Mouse (Mus musculus): ENCODE measurements around the gene 1700029I15Rik. TPM values are rescaled to one million over a fixed set of nuclear protein-coding genes. Genes with fewer than 3 reads are reported as not detected.

1700029I15Rik gene
- polyA plus RNA-seq, 1 experiment from 2014 or later: 1.9 TPM

DNA sequence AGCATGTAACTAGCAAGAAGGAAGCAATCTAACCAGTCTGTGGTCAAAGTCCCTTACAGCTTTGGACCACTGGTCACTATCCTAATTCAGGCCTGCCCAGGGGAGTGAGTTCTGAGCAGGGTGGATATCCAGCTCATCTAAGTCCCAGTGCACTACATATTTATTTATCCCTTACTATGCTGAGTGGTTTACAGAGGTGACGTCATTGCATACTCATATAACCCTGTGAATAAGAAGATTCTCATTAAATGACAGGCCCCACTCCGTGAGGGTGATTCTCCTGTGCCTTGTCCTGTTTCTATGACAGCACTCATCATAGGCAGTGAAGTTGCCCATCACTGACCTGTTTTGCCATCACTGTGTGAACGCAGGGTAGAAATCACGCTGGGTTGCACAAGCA, 43.0 kb downstream of the 1700029I15Rik start:
- peaks cover 43% of the 10 kb centered on the region for H3K4me1 ChIP-seq (ENCODE audit: insufficient read depth)
- no peaks in the 10 kb centered on the region for H3K27me3 ChIP-seq (ENCODE audit: insufficient read depth, low read length)
- no peaks in the 10 kb centered on the region for H3K9me3 ChIP-seq (ENCODE audit: low read length)
- no peak overlapping the region for H3K27ac ChIP-seq (ENCODE audit: low read depth)
- DNase-seq: no peak
- no peak overlapping the region for H3K4me2 ChIP-seq (ENCODE audit: low read depth, low read length)
- ATAC-seq: no peak
- TF ChIP-seq CTCF (IDR thresholded peaks at IDR 0.05; ENCODE audit: low read depth) (no peak), EP300 (IDR thresholded peaks at IDR 0.05; ENCODE audit: low read depth) (no peak)
- peaks cover 53% of the 10 kb centered on the region for H3K36me3 ChIP-seq (replicated peaks; ENCODE audit: insufficient read depth, low read length)
- WGBS (ENCODE audit: insufficient replicate concordance): 83% methylated on average over 4 of the region's 4 CpGs
- no peak overlapping the region for H3K9ac ChIP-seq (replicated peaks)
- H3K4me3 ChIP-seq (ENCODE audit: low read depth, low read length): no peak overlapping the region

DNA sequence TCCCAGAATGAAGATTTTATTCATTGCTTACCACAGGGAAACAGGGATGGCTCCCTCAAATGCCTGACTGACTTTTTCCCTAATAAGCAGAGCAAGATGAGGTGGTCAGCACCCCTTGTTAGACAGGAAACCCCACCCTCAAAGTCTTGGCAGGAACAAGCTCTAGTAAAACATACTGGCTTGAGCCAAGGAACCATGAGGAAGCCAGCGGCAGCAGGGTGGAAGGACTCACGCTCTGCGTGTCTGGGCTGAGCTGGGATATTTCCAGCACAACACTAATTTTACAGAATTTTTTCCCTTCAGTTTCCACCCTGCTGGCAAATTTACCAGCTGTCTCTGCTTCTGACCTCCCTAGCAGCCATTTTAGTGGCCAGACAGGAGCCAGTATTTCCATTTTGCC, 44.1 kb downstream of the 1700029I15Rik start:
- Histone ChIP-seq H3K9ac (replicated peaks) (no peak overlapping the region), H3K9me3 (ENCODE audit: low read length) (no peaks in the 10 kb centered on the region), H3K27me3 (ENCODE audit: insufficient read depth, low read length) (no peaks in the 10 kb centered on the region), H3K4me1 (ENCODE audit: insufficient read depth) (peaks cover 50% of the 10 kb centered on the region), H3K36me3 (replicated peaks; ENCODE audit: insufficient read depth, low read length) (peaks cover 42% of the 10 kb centered on the region), H3K4me2 (ENCODE audit: low read depth, low read length) (no peak overlapping the region), H3K27ac (ENCODE audit: low read depth) (no peak overlapping the region), H3K4me3 (ENCODE audit: low read depth, low read length) (no peak overlapping the region)
- TF ChIP-seq CTCF (IDR thresholded peaks at IDR 0.05; ENCODE audit: low read depth) (no peak), EP300 (IDR thresholded peaks at IDR 0.05; ENCODE audit: low read depth) (no peak)
- ATAC-seq: no peak
- DNase-seq: no peak
- 97% methylated on average over 3 of the region's 3 CpGs for WGBS (ENCODE audit: insufficient replicate concordance)

DNA sequence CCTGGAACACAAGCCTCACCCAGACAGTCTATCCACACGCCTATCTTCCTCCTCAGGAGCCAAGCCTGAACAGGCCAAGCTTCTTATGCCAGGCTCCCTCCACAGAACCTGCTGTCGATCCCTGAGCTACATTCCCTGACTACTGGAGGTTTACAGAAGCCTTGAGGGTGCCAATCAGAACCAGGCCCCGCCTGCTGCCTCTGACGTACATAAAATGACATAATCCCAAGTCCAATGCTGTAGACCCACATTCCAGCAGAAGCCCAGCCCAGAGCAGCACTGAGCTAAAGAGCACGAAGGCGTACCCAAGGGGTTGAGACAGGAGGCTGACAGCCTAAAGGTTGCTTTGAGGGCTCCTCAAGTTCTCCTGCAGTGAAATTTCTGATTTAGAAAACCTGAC, 45.5 kb downstream of the 1700029I15Rik start:
- Histone ChIP-seq H3K4me1 (ENCODE audit: insufficient read depth) (peaks cover 49% of the 10 kb centered on the region), H3K4me3 (ENCODE audit: low read depth, low read length) (no peak overlapping the region), H3K27me3 (ENCODE audit: insufficient read depth, low read length) (no peaks in the 10 kb centered on the region), H3K4me2 (ENCODE audit: low read depth, low read length) (peak overlapping the region; percentile 42; the same call in 1 of the 2 replicates), H3K27ac (ENCODE audit: low read depth) (peak overlapping the region; percentile 75), H3K9ac (replicated peaks) (peak overlapping the region; percentile 38), H3K36me3 (replicated peaks; ENCODE audit: insufficient read depth, low read length) (peaks cover 33% of the 10 kb centered on the region), H3K9me3 (ENCODE audit: low read length) (no peaks in the 10 kb centered on the region)
- 60% methylated on average over 6 of the region's 6 CpGs for WGBS (ENCODE audit: insufficient replicate concordance)
- TF ChIP-seq CTCF (IDR thresholded peaks at IDR 0.05; ENCODE audit: low read depth) (no peak), EP300 (IDR thresholded peaks at IDR 0.05; ENCODE audit: low read depth) (no peak)
- ATAC-seq: peak; percentile 68
- DNase-seq: peak; percentile 73

DNA sequence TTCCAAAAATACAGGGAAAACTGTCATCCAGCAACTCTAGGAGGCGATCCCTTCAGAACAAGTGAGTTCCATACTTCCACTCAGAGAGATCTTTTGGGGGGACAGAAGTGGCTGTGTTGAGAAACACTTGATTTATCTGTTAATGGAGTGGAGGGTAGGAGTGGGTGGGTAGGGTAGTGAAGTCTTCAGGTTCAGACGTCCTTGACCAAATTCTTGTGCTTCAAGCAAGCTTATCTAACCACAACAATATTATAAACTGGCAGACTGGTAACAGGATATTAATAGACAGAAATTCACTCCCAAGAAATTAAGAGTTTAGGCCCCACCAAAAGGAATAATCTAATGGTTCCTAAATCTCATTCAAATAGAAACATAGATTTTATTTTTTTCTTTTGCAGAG, 47.8 kb downstream of the 1700029I15Rik start:
- Histone ChIP-seq H3K9ac (replicated peaks) (no peak overlapping the region), H3K4me3 (ENCODE audit: low read depth, low read length) (no peak overlapping the region), H3K27ac (ENCODE audit: low read depth) (peak overlapping the region; percentile 30; the same call in 1 of the 2 replicates), H3K36me3 (replicated peaks; ENCODE audit: insufficient read depth, low read length) (peaks cover 15% of the 10 kb centered on the region), H3K4me2 (ENCODE audit: low read depth, low read length) (peak overlapping the region; percentile 18; the same call in 1 of the 2 replicates), H3K27me3 (ENCODE audit: insufficient read depth, low read length) (no peaks in the 10 kb centered on the region), H3K4me1 (ENCODE audit: insufficient read depth) (peaks cover 46% of the 10 kb centered on the region), H3K9me3 (ENCODE audit: low read length) (no peaks in the 10 kb centered on the region)
- ATAC-seq (no peak), DNase-seq (no peak)
- no peak for TF ChIP-seq CTCF (IDR thresholded peaks at IDR 0.05; ENCODE audit: low read depth)
- TF ChIP-seq EP300 (IDR thresholded peaks at IDR 0.05; ENCODE audit: low read depth): no peak
- WGBS (ENCODE audit: insufficient replicate concordance): 70% methylated on average over 2 of the region's 2 CpGs

DNA sequence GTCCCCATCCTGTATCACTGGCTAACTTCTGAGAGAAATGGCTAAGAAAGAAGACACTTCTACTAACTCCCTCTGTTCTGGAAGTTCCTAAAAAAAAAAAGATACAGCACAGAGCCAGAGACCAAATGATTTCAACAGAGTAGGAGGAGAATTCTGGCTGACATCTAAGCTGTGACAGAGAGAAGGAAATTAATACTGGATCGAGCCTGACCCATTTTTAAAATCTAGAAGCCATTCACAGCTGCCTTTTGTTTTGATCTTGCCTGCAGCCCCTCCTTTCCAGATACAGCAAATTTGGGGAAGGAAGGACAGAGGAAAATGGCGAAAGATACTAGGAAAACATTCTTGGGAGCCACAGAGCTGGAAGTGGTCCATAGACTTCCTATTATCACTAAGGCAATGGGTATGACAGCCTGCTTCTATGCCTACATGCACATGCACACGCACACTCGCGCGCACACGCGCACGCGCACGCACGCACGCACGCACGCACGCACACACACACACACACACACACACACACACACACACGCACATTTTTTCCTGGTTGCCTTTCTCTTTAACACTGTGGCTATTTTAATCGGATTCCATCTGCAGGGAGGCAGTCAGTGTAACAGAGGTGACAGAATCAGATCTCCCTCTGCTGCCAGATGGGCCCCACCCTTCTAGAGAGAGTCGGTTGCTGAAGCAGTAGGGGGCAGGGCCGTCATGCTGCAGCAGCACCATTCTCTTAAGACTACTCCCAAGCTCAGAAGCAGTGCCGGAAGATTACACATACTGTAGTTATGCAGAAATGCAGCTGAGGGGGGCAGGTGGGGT, 48.6 kb downstream of the 1700029I15Rik start:
- peak; percentile 53 for DNase-seq
- Histone ChIP-seq H3K9me3 (ENCODE audit: low read length) (no peaks in the 10 kb centered on the region), H3K4me1 (ENCODE audit: insufficient read depth) (peaks cover 45% of the 10 kb centered on the region), H3K36me3 (replicated peaks; ENCODE audit: insufficient read depth, low read length) (peaks cover 9% of the 10 kb centered on the region), H3K9ac (replicated peaks) (peak overlapping the region; percentile 86), H3K4me2 (ENCODE audit: low read depth, low read length) (peak overlapping the region; percentile 95), H3K4me3 (ENCODE audit: low read depth, low read length) (peak overlapping the region; percentile 80), H3K27ac (ENCODE audit: low read depth) (peak overlapping the region; percentile 92), H3K27me3 (ENCODE audit: insufficient read depth, low read length) (no peaks in the 10 kb centered on the region)
- no peak for TF ChIP-seq CTCF (IDR thresholded peaks at IDR 0.05; ENCODE audit: low read depth)
- no peak for TF ChIP-seq EP300 (IDR thresholded peaks at IDR 0.05; ENCODE audit: low read depth)
- WGBS (ENCODE audit: insufficient replicate concordance): 57% methylated on average over 21 of the region's 21 CpGs
- ATAC-seq: no peak

DNA sequence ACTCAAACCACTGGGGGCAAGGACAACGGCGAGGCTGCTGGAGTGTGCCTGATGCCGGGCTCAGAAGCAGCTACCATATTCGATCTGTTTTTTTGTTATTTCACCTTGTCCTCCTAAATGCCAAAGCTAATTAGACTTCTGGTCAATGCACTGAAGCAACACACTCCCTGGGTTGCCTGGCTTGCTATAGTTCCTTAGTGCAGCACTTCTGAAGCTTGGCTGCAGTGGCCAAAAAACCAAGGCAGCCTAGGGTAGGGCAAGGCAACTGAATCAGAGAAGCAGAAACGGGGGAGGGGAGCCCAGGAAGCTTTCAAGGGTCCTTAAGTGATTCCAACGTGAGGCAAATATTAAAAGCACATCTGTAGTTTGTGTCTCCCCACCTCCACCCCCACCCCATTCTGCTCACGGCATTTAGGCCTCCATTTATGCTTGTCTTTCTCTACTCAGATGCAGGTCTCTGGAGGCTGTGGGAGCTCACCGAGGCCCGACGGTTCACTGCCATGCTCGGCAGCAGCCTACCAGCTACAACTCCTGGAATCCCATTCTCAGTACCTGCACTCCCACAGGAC, 49.4 kb downstream of the 1700029I15Rik start:
- TF ChIP-seq CTCF (IDR thresholded peaks at IDR 0.05; ENCODE audit: low read depth) (no peak), EP300 (IDR thresholded peaks at IDR 0.05; ENCODE audit: low read depth) (no peak)
- no peaks in the 10 kb centered on the region for H3K9me3 ChIP-seq (ENCODE audit: low read length)
- H3K9ac ChIP-seq (replicated peaks): peak overlapping the region; percentile 86
- H3K4me1 ChIP-seq (ENCODE audit: insufficient read depth): peaks cover 45% of the 10 kb centered on the region
- WGBS (ENCODE audit: insufficient replicate concordance): 52% methylated on average over 11 of the region's 11 CpGs
- DNase-seq (no peak), ATAC-seq (no peak)
- peaks cover 3% of the 10 kb centered on the region for H3K36me3 ChIP-seq (replicated peaks; ENCODE audit: insufficient read depth, low read length)
- H3K27me3 ChIP-seq (ENCODE audit: insufficient read depth, low read length): no peaks in the 10 kb centered on the region
- H3K4me3 ChIP-seq (ENCODE audit: low read depth, low read length): peak overlapping the region; percentile 80
- peak overlapping the region; percentile 92 for H3K27ac ChIP-seq (ENCODE audit: low read depth)
- peak overlapping the region; percentile 95 for H3K4me2 ChIP-seq (ENCODE audit: low read depth, low read length)

Measured in liver, postnatal 0 days (tissue).